Mouse (Mus musculus) bone marrow macrophage, adult 2 months (primary cell): Measurements from ENCODE around the gene 1700025G04Rik. TPM values are rescaled to one million over a fixed set of nuclear protein-coding genes. Genes with fewer than 3 reads are reported as not detected.

Experiments used
- H3K27ac ChIP-seq: 2 replicates; pipeline ENCODE4 v1.5.1; 2012; ENCODE audit warnings: low read depth, low read length; ENCODE audit not compliant: insufficient read depth
- H3K4me1 ChIP-seq: 2 replicates; pipeline ENCODE4 v1.6.1; 2012; ENCODE audit warnings: low read length; ENCODE audit not compliant: control insufficient read depth, insufficient read depth
- H3K4me3 ChIP-seq: 2 replicates; pipeline ENCODE4 v1.5.1; 2012; ENCODE audit warnings: mild to moderate bottlenecking, low read length, moderate library complexity; ENCODE audit not compliant: insufficient read depth
- CTCF ChIP-seq: IDR thresholded peaks from 2 replicates; pipeline ENCODE4 v1.5.1; 2012; ENCODE audit warnings: low read depth, mild to moderate bottlenecking, low read length, moderate library complexity
- POLR2A ChIP-seq: IDR thresholded peaks from 2 replicates; pipeline ENCODE4 v1.6.1; 2012; ENCODE audit warnings: mild to moderate bottlenecking, low read depth, low read length, borderline replicate concordance
- polyA plus RNA-seq: library from polyadenylated mRNA; stranded (reverse); fragments of >200 nt; gene quantifications from 2 replicates; pipeline ENCODE4 v1.2.4, GENCODE M21; 2012; ENCODE audit not compliant: missing spikeins, insufficient read depth, insufficient read length

The 1700025G04Rik gene
- polyA plus RNA-seq, result 44.4 and 45.8 TPM in 2 replicates

DNA sequence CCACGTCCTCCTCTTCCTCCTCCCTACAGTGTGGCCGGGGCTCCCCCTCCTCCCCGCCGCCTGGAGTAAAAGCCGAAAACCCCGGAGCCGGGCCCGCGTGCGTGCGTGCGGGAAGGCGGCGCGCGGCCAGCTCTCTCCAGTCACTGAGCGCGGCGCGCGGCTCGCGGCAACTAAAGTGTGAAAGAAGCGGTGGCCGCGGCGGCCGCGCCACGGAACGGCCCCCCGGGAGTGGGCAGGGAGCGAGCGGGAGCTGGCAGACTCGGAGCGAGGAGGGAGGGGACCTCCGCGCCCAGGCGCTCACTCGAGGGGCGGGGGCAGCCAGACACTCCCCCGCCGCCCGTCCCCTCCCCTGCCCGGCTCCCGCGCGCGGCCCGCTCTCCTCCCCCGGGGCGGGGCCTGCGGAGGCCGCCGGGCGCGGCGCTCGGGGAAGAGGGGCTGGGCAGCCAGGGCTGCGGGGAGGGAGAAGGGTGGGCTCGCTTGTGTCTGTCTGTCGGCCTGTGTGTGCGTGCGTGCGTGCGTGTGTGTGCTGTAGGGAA, at the start of gene 1700025G04Rik:
TSS of gene 1700025G04Rik (minus strand) at position 108 of the 536 bp plus-strand sequence.
- peak within 1 kb of the TSS; percentile 80 for H3K4me3 ChIP-seq
- H3K27ac ChIP-seq, result peak within 1 kb of the TSS; percentile 15; the same call in 1 of the 2 replicates
- peaks cover 15% of the 10 kb centered on the region for H3K4me1 ChIP-seq
- TF ChIP-seq POLR2A (no peak), CTCF (no peak)

DNA sequence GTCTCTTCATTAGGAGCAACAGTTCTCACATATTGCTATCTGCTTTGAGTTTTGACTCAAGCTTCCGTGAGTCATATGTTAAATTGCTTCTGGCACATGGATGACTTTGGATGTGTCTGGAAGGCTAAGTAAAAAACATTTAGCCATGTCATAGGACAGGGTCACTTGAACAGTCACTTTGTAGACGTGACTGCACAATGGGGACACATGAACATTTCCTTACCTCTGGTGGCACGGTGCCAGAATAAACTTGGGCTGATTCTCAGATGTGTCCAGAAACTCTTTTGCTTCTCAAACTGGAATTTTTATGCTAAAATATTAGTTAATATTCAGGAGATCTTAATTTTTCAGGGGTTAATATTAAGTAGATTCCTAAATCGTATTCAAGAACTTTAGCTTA, 49.6 kb upstream of the 1700025G04Rik start:
- TF ChIP-seq POLR2A, result no peak
- no peak for TF ChIP-seq CTCF
- no peaks in the 10 kb centered on the region for H3K4me1 ChIP-seq
- no peak overlapping the region for H3K27ac ChIP-seq
- H3K4me3 ChIP-seq, result no peak overlapping the region

DNA sequence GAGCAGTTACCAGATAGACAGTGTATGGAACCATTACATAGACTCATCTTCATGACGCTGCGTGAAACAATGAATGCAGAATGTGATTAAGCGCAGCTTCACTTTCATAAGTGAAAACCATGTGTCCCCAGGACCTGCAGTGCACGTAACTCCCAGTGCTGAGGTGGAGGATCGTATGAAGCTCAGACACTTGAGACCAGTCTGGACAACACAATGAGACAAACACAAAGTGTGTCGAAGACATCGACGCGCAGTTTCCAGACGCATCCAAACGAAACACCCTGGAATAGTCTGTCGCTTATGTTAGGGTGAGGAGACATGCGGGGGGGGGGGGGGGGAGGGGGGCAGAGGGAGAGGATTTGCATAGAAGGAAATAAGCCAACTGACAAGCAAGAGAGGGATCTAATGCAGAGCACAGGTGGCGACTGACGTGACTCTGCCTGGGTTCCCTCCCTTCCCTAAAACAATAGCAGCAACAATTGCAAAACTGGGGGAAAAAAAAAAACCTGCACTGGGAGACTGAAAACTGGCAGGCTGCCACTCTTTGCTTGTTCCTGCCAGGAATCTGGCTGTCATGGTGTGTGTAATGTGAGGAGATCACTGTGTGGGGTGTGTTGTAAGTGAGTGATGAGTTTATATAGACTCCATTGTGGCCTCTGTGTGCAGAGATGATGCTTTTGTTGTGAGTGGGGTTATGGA, 40.3 kb upstream of the 1700025G04Rik start:
- TF ChIP-seq CTCF (no peak), POLR2A (no peak)
- no peak overlapping the region for H3K27ac ChIP-seq
- H3K4me1 ChIP-seq, result no peaks in the 10 kb centered on the region
- H3K4me3 ChIP-seq, result no peak overlapping the region

DNA sequence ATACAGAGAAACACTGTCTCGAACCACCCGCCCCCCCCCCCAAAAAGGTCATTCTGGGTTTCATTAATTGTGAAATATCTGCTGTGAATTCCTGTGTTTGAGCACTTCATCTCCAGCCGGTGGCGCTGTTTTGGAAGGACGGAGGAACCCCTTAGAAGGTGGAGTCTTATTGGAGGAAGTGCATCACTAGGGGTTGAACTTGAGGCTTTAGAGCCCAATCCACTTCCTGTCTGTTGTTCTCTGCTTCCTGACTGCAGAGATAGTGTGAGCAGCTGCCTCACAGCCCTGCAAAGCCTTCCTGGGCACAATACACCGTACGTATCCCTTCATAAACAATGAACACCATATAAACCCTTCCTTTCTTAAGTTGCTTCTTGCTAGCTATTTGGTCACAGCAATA, 35.5 kb upstream of the 1700025G04Rik start:
- Histone ChIP-seq H3K27ac (no peak overlapping the region), H3K4me1 (no peaks in the 10 kb centered on the region), H3K4me3 (no peak overlapping the region)
- TF ChIP-seq POLR2A (no peak), CTCF (no peak)

DNA sequence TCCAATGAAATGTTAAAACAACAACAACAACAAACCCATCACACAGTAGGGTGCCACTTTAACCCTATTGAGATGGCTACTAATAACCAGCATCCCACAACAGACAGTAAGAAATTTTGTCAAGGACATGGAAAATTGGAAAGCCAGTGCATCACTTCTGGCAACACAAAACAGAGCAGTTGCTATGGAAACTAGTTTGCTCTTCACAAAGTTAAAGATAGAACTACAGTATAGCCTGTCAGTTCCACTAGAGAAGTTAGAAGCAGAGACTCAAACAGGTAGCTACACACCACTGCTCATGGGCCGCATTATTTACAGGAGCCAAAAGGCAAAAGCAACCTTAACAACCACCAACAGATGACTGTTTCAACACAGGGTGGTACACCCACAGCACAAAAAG, 20.2 kb upstream of the 1700025G04Rik start:
- TF ChIP-seq POLR2A (no peak), CTCF (no peak)
- Histone ChIP-seq H3K27ac (no peak overlapping the region), H3K4me1 (peaks cover 4% of the 10 kb centered on the region; the same call in 1 of the 2 replicates), H3K4me3 (no peak overlapping the region)

DNA sequence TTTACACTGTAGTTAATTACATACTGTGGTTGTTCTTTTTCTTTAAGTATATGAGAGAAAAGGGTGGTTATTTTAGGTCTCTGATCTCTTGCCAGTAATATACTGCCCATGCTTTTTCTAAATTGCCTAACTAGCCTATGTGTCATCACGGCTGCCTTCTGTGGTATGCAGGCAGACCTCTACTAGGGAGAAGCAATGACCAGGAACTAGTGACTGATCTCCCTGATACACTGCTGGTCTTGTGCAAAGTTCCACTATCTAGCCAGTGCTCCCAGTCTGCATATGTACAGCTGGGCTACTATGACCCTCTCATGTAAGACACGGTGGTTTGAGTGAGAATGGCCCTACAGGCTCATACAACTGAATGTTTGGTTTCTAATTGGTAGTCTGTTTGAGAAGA, 16.2 kb upstream of the 1700025G04Rik start:
- H3K4me1 ChIP-seq, result peaks cover 4% of the 10 kb centered on the region; the same call in 1 of the 2 replicates
- no peak for TF ChIP-seq CTCF
- TF ChIP-seq POLR2A, result no peak
- H3K4me3 ChIP-seq, result no peak overlapping the region
- no peak overlapping the region for H3K27ac ChIP-seq

DNA sequence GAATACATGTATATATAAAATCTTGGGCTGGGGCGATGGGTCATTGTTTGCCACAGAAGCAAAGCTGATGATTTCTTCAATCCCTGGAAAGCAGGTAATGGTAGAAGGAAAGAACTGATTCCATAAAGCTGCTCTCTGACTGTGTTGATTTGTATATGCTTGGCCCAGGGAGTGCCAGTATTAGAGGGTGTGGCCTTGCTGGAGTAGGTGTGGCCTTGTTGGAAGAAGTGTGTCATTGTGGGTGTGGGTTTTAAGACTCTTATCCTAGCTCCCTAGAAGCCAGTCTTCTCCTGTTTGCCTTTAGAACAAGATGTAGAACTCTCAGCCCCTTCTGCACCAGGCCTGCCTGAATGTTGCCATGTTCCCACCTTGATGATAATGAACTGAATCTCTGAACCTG, 15.3 kb upstream of the 1700025G04Rik start:
- peaks cover 4% of the 10 kb centered on the region; the same call in 1 of the 2 replicates for H3K4me1 ChIP-seq
- H3K27ac ChIP-seq, result no peak overlapping the region
- TF ChIP-seq CTCF (no peak), POLR2A (no peak)
- no peak overlapping the region for H3K4me3 ChIP-seq

DNA sequence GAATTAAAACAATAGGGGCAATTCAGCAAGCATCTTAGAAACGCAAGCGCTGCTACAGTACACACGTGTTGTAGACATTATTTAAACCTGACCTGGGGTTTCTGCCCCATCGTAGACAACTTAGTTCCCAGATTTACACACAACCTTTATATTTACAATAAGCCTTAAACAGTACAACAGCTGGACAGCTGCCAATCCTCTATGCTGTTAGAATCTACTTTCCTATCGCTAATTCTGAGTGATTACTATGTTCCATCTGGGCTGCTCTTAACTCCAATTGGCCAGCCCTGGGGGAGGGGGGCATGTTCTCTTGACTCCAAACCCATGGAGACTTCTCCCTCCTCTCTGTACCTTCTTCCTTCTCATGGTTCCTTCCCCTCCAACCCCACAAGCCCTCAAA, 11.8 kb upstream of the 1700025G04Rik start:
- no peak overlapping the region for H3K27ac ChIP-seq
- TF ChIP-seq CTCF (no peak), POLR2A (no peak)
- H3K4me1 ChIP-seq, result peaks cover 4% of the 10 kb centered on the region; the same call in 1 of the 2 replicates
- no peak overlapping the region for H3K4me3 ChIP-seq

DNA sequence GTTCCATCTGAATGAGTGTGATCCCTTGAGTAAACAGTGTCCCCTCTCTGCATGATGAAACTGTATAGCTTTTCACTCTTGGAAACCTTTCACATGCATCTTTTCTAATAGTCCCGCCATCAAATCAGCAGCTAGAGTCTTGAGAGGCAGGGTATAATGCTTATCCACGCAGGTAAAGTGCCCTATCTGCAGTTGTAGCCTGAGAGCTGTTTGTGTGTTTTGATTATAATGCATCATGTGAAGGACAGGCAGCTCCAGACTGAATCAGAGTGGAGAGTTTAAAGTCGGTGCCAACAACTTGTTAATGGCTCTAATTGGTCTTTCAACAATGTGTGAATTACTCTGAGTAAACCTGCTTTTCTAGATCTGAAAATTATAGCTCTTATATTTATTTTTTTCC, 6.1 kb upstream of the 1700025G04Rik start:
- TF ChIP-seq CTCF (no peak), POLR2A (no peak)
- Histone ChIP-seq H3K4me1 (peaks cover 4% of the 10 kb centered on the region), H3K27ac (no peak overlapping the region), H3K4me3 (no peak overlapping the region)

DNA sequence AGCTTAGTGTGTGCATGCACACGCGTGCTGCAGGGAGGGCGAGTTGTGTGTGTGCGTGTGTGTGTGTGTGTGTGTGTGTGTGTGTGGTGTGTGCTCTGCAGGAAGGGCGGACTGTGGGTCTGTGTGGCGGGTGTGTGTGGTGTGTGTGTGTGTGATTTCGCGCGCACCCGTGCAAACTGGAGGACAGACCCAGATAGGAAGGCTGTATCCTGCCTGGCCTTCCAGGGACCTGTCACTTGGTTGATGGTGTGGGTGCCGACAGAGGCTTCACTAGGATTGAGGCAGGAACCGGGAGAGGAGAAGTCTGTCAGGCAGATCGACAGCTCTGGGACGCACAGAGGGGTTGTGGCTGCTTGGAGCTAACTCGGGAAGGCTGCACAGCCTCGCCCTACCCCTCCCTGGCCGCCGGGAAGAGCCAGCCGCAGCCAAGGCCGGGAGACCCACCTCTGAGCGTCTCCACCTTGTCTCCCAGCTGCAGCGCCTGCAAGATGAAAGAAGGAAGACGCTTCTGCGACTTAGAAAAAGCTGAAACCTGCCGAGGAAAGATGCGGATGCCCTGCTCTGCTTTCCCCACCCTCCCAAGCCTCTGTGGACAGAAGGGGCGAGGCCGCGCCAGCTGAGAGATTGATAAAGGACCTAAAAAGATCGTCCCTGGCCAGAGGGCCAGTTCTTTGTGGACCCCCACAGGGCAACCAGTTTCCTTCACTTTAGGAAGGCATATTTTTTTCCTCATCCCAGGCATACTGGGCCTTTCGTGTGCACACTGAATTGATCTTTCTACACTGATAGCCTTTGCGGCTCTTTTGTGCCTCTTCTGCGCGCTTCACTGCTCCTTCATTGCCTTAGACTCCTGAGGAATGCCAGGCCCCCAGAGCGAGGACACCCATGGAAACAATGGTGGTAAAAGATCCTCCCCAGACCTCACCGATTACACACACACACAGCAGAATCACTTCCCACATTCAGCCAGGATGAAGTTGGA, 930 bp upstream of the 1700025G04Rik start:
- Histone ChIP-seq H3K4me1 (peaks cover 15% of the 10 kb centered on the region), H3K27ac (no peak overlapping the region), H3K4me3 (peak overlapping the region; percentile 80)
- TF ChIP-seq CTCF (no peak), POLR2A (no peak)
